Comparison of ENCODE assay signal across 31 mouse cellular contexts in genomic region chr3:109564443-109564842, GRCm38 (mm10).
"Had no signal": no experiment of that assay in that cellular context is flagged by ENCODE, and none has a peak within 500 bp of the region (broad histone marks: within the 10 kb centered on the region; RNA-seq: fewer than 3 reads in every experiment).

No protein-coding gene starts in this region.

- H3K4me2 ChIP-seq: limb, embryonic 12.5 days; limb, embryonic 13.5 days; limb, embryonic 15.5 days; liver, embryonic 11.5 days; liver, embryonic 12.5 days; liver, embryonic 13.5 days; liver, embryonic 15.5 days; lung, embryonic 14.5 days; lung, embryonic 15.5 days; midbrain, embryonic 12.5 days; midbrain, embryonic 13.5 days; midbrain, embryonic 15.5 days; neural tube, embryonic 12.5 days had no signal

- H3K36me3 ChIP-seq: limb, embryonic 10.5 days; limb, embryonic 12.5 days; limb, embryonic 13.5 days; limb, embryonic 15.5 days; liver, embryonic 12.5 days; liver, embryonic 13.5 days; liver, embryonic 15.5 days; lung, embryonic 15.5 days; midbrain, embryonic 10.5 days; midbrain, embryonic 12.5 days; midbrain, embryonic 13.5 days; midbrain, embryonic 15.5 days; neural tube, embryonic 12.5 days had no signal

- ATAC-seq: liver, embryonic 12.5 days; liver, postnatal 0 days; lung, postnatal 0 days; midbrain, embryonic 13.5 days; midbrain, embryonic 15.5 days; midbrain, embryonic 16.5 days had no signal

- H3K27me3 ChIP-seq: limb, embryonic 12.5 days; limb, embryonic 13.5 days; limb, embryonic 15.5 days; liver, embryonic 12.5 days; liver, embryonic 13.5 days; liver, embryonic 15.5 days; lung, embryonic 15.5 days; megakaryocyte, embryonic 14.5 days; midbrain, embryonic 12.5 days; midbrain, embryonic 13.5 days; midbrain, embryonic 15.5 days; neural tube, embryonic 12.5 days had no signal

- DNase-seq: left cerebral cortex, postnatal 4 days; liver; liver, embryonic 13.5 days; liver, postnatal 0 days; lung, adult 18-20 months; lung, adult 2 months; lung, embryonic 14.5 days; lung, postnatal 10 days; lung, postnatal 14 days; lung, postnatal 4 days; midbrain, embryonic 14.5 days had no signal

- H3K9me3 ChIP-seq: limb, embryonic 10.5 days; limb, embryonic 12.5 days; limb, embryonic 13.5 days; limb, embryonic 15.5 days; liver, embryonic 12.5 days; liver, embryonic 13.5 days; liver, embryonic 15.5 days; lung, embryonic 15.5 days; megakaryocyte, embryonic 14.5 days; midbrain, embryonic 10.5 days; midbrain, embryonic 12.5 days; midbrain, embryonic 13.5 days; midbrain, embryonic 15.5 days; neural tube, embryonic 12.5 days had no signal

- H3K9ac ChIP-seq: limb, embryonic 12.5 days; limb, embryonic 13.5 days; limb, embryonic 15.5 days; liver, embryonic 12.5 days; liver, embryonic 13.5 days; liver, embryonic 14.5 days; liver, embryonic 15.5 days; liver, postnatal 0 days; lung, embryonic 14.5 days; lung, embryonic 15.5 days; midbrain, embryonic 12.5 days; midbrain, embryonic 13.5 days; midbrain, embryonic 15.5 days; neural tube, embryonic 12.5 days had no signal

- H3K4me3 ChIP-seq: left cerebral cortex, adult 2 months; limb, embryonic 10.5 days; limb, embryonic 12.5 days; limb, embryonic 13.5 days; limb, embryonic 15.5 days; liver, embryonic 12.5 days; liver, embryonic 13.5 days; liver, embryonic 15.5 days; lung, embryonic 15.5 days; megakaryocyte, embryonic 14.5 days; midbrain, embryonic 10.5 days; midbrain, embryonic 12.5 days; midbrain, embryonic 13.5 days; midbrain, embryonic 15.5 days; myocyte; neural tube, embryonic 12.5 days had no signal

- H3K4me1 ChIP-seq: limb, embryonic 10.5 days; limb, embryonic 12.5 days; limb, embryonic 13.5 days; limb, embryonic 15.5 days; liver, embryonic 15.5 days; neural tube, embryonic 12.5 days had no signal

- H3K27ac ChIP-seq: left cerebral cortex, adult 2 months; limb, embryonic 10.5 days; limb, embryonic 12.5 days; limb, embryonic 13.5 days; limb, embryonic 15.5 days; liver, embryonic 12.5 days; liver, embryonic 13.5 days; liver, embryonic 14.5 days; liver, embryonic 15.5 days; lung, embryonic 15.5 days; macrophage; midbrain, embryonic 10.5 days; midbrain, embryonic 12.5 days; midbrain, embryonic 13.5 days; midbrain, embryonic 15.5 days; neural tube, embryonic 12.5 days had no signal
